Mouse (Mus musculus) lung, embryonic 16.5 days (tissue): ENCODE measurements around the gene Tti1. TPM values are rescaled to one million over a fixed set of nuclear protein-coding genes. Genes with fewer than 3 reads are reported as not detected.

Source experiments
- ATAC-seq: fragments of 200-750 bp; cut with Nextera tagmentation; 2 replicates; pipeline ENCODE4 v1.8.0; 2017; ENCODE audit warnings: low read depth, mild to moderate bottlenecking, moderate library complexity
- H3K27ac ChIP-seq: fragments of 300-500 bp; sonication (generic); 2 replicates; pipeline ENCODE4 v1.5.1; 2014; ENCODE audit warnings: mild to moderate bottlenecking, control low read depth, low read length
- H3K27me3 ChIP-seq: fragments of 300-500 bp; sonication (generic); 2 replicates; pipeline ENCODE4 v1.6.1; 2014; ENCODE audit warnings: low read depth, low read length, mixed read lengths; ENCODE audit not compliant: control insufficient read depth, insufficient read depth
- H3K36me3 ChIP-seq: fragments of 300-500 bp; sonication (generic); 2 replicates; pipeline ENCODE4 v1.6.1; 2014; ENCODE audit warnings: low read length; ENCODE audit not compliant: control insufficient read depth, insufficient read depth
- H3K4me1 ChIP-seq: fragments of 300-500 bp; sonication (generic); replicated peaks from 2 replicates; pipeline ENCODE4 v1.6.1; 2014; ENCODE audit warnings: low read length, mixed read lengths; ENCODE audit not compliant: control insufficient read depth, insufficient read depth
- H3K4me2 ChIP-seq: fragments of 300-500 bp; sonication (generic); 2 replicates; pipeline ENCODE4 v1.6.1; 2014; ENCODE audit warnings: low read depth, low read length, control low read depth
- H3K4me3 ChIP-seq: fragments of 300-500 bp; sonication (generic); 2 replicates; pipeline ENCODE4 v1.5.1; 2014; ENCODE audit warnings: mild to moderate bottlenecking, low read length, control low read depth
- H3K9ac ChIP-seq: fragments of 300-500 bp; sonication (generic); 2 replicates; pipeline ENCODE4 v1.6.1; 2014; ENCODE audit warnings: low read length, control low read depth
- H3K9me3 ChIP-seq: fragments of 300-500 bp; sonication (generic); 2 replicates; pipeline ENCODE4 v1.6.1; 2016; ENCODE audit warnings: low read length; ENCODE audit not compliant: control insufficient read depth
- WGBS: fragments of 180-500 bp; shearing (Covaris S2); extraction: QIAGEN DNeasy Blood & Tissue Kit; methylation state at CpG from one replicate; pipeline ENCODE4 v1.1.7; 2014; 5-methylcytosine and 5-hydroxymethylcytosine counted together
- polyA plus RNA-seq: library from polyadenylated mRNA; unstranded; fragments of >200 nt; fragmentation: Nextera tagmentation; extraction: Ambion mirVana; gene quantifications from 2 replicates; pipeline ENCODE4 v1.2.1, GENCODE M21; 2015

Gene Tti1
- polyA plus RNA-seq, 1 experiment from 2014 or later, result 25.7 TPM

GRCm38 (mm10) chr2:157970124-157970523, 58.1 kb downstream of the Tti1 start:
- Histone ChIP-seq H3K9me3 (no peaks in the 10 kb centered on the region), H3K4me2 (no peak overlapping the region), H3K9ac (no peak overlapping the region), H3K4me1 (no peaks in the 10 kb centered on the region), H3K4me3 (no peak overlapping the region), H3K36me3 (no peaks in the 10 kb centered on the region), H3K27me3 (peaks cover 5% of the 10 kb centered on the region; the same call in 1 of the 2 replicates), H3K27ac (no peak overlapping the region)
- WGBS, result 58% methylated on average over 6 of the region's 6 CpGs
- ATAC-seq, result no peak

- H3K4me2 ChIP-seq, result no peak overlapping the region
- ATAC-seq, result no peak
- no peak overlapping the region for H3K9ac ChIP-seq
- H3K27ac ChIP-seq, result no peak overlapping the region
- no peaks in the 10 kb centered on the region for H3K9me3 ChIP-seq
- no peak overlapping the region for H3K4me3 ChIP-seq
- 17% methylated on average over 3 of the region's 3 CpGs for WGBS
- no peaks in the 10 kb centered on the region for H3K4me1 ChIP-seq
- no peaks in the 10 kb centered on the region for H3K36me3 ChIP-seq
- H3K27me3 ChIP-seq, result no peaks in the 10 kb centered on the region
Measured at GRCm38 (mm10) chr2:157967856-157968255, 60.4 kb downstream of the Tti1 start.

- no peak overlapping the region for H3K4me3 ChIP-seq
- H3K36me3 ChIP-seq, result no peaks in the 10 kb centered on the region
- WGBS, result 5% methylated on average over 2 of the region's 2 CpGs
- no peak overlapping the region for H3K4me2 ChIP-seq
- H3K9me3 ChIP-seq, result no peaks in the 10 kb centered on the region
- no peak overlapping the region for H3K27ac ChIP-seq
- no peaks in the 10 kb centered on the region for H3K27me3 ChIP-seq
- H3K9ac ChIP-seq, result no peak overlapping the region
- H3K4me1 ChIP-seq, result no peaks in the 10 kb centered on the region
- no peak for ATAC-seq
Measured at GRCm38 (mm10) chr2:157957707-157958108, 70.5 kb downstream of the Tti1 start.

GRCm38 (mm10) chr2:157953978-157954377, 74.3 kb downstream of the Tti1 start:
- Histone ChIP-seq H3K4me1 (no peaks in the 10 kb centered on the region), H3K9ac (no peak overlapping the region), H3K9me3 (no peaks in the 10 kb centered on the region), H3K4me2 (no peak overlapping the region), H3K27ac (no peak overlapping the region), H3K36me3 (no peaks in the 10 kb centered on the region), H3K27me3 (no peaks in the 10 kb centered on the region), H3K4me3 (no peak overlapping the region)
- WGBS, result 44% methylated on average over 5 of the region's 5 CpGs
- no peak for ATAC-seq

GRCm38 (mm10) chr2:157944156-157944893, 83.9 kb downstream of the Tti1 start:
- no peak overlapping the region for H3K27ac ChIP-seq
- H3K9ac ChIP-seq, result peak overlapping the region; percentile 68
- no peaks in the 10 kb centered on the region for H3K36me3 ChIP-seq
- H3K9me3 ChIP-seq, result no peaks in the 10 kb centered on the region
- H3K27me3 ChIP-seq, result peaks cover 19% of the 10 kb centered on the region
- H3K4me1 ChIP-seq, result peaks cover 8% of the 10 kb centered on the region
- H3K4me3 ChIP-seq, result peak overlapping the region; percentile 56
- WGBS, result 9% methylated on average over 32 of the region's 37 CpGs
- peak; percentile 26; the same call in 1 of the 2 replicates for ATAC-seq
- H3K4me2 ChIP-seq, result peak overlapping the region; percentile 97

- Histone ChIP-seq H3K4me3 (peak overlapping the region; percentile 56), H3K4me1 (peaks cover 8% of the 10 kb centered on the region), H3K9me3 (no peaks in the 10 kb centered on the region), H3K4me2 (peak overlapping the region; percentile 97), H3K27me3 (peaks cover 19% of the 10 kb centered on the region), H3K36me3 (no peaks in the 10 kb centered on the region), H3K9ac (peak overlapping the region; percentile 68), H3K27ac (no peak overlapping the region; the same call in 1 of the 2 replicates)
- ATAC-seq, result peak; percentile 87
- WGBS, result under 1% methylated on average over 46 of the region's 47 CpGs
Measured at GRCm38 (mm10) chr2:157943514-157944155, 84.6 kb downstream of the Tti1 start.

- Histone ChIP-seq H3K4me2 (no peak overlapping the region), H3K4me3 (no peak overlapping the region), H3K4me1 (peaks cover 8% of the 10 kb centered on the region), H3K36me3 (no peaks in the 10 kb centered on the region), H3K9me3 (no peaks in the 10 kb centered on the region), H3K9ac (no peak overlapping the region), H3K27ac (no peak overlapping the region), H3K27me3 (peaks cover 19% of the 10 kb centered on the region)
- whole genome bisulfite sequencing, result 5% methylated on average over 18 of the region's 18 CpGs
- no peak for ATAC-seq
Measured at GRCm38 (mm10) chr2:157940586-157941185, 87.5 kb downstream of the Tti1 start.

- no peak overlapping the region for H3K4me2 ChIP-seq
- no peak overlapping the region for H3K4me3 ChIP-seq
- no peak overlapping the region for H3K9ac ChIP-seq
- no peaks in the 10 kb centered on the region for H3K4me1 ChIP-seq
- ATAC-seq, result no peak
- H3K36me3 ChIP-seq, result no peaks in the 10 kb centered on the region
- no peaks in the 10 kb centered on the region for H3K9me3 ChIP-seq
- no peak overlapping the region for H3K27ac ChIP-seq
- 70% methylated on average over 4 of the region's 4 CpGs for WGBS
- peaks cover 15% of the 10 kb centered on the region for H3K27me3 ChIP-seq
Measured at GRCm38 (mm10) chr2:157936676-157937075, 91.6 kb downstream of the Tti1 start.

- no peak for ATAC-seq
- H3K27ac ChIP-seq, result no peak overlapping the region
- no peaks in the 10 kb centered on the region for H3K9me3 ChIP-seq
- no peak overlapping the region for H3K4me3 ChIP-seq
- 43% methylated on average over 11 of the region's 11 CpGs for WGBS
- H3K27me3 ChIP-seq, result peaks cover 5% of the 10 kb centered on the region; the same call in 1 of the 2 replicates
- H3K4me1 ChIP-seq, result no peaks in the 10 kb centered on the region
- no peak overlapping the region for H3K9ac ChIP-seq
- no peak overlapping the region for H3K4me2 ChIP-seq
- no peaks in the 10 kb centered on the region for H3K36me3 ChIP-seq
Measured at GRCm38 (mm10) chr2:157935444-157936171, 92.6 kb downstream of the Tti1 start.
